Mouse (Mus musculus) thymus, postnatal 0 days (tissue): ENCODE measurements at regions not wholly inside any gene's neighbourhood (a gene's known extent, or its start where the extent isn't known, plus 50 kb on each side); places are given as distances from the start of the nearest gene placed in this dataset.

Source experiments
- DNase-seq: peaks from one replicate; pipeline ENCODE4 v3.0.0-alpha.2; 2015; ENCODE audit warnings: low spot score

DNA sequence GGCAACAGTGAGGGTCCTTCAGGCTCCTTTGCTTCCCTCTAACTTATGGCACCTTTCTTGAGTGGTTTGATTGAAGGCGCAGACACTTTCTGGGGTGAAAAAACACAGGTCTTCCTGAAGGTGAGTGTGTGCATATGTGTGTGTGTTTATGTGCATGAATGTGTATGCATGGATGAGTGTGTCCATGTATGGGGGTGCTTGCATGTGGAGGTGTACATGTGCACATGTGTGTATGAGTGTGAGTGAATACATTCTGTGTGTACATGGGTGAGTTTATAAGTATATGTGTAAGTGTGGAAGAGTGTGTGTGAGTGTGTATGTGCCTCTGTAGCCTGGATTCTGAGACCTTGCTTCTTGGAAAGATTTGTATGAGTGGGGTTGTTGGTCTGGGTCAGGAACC lies 167.5 kb upstream of the Ubash3b start:
- no peak for DNase-seq

DNA sequence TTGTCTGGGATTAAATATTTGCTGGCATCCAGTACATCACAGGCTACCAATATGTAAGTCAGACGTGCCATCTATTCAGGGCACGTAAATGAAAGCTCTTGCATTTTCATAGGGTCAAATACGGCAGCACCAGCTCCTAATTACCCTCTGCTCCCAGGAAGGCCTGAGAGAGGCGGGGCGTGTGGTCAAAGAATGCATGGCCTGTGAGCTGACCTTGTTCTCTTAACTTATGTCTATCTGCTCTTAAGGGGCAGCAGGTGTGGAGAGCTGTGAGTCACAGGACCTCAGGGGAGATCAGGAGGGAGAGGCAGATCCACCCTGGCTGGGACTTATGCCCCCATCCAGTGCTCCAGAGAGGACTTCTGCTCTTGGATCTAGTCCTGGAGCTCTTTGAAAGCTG lies 167.0 kb upstream of the Ubash3b start:
- no peak for DNase-seq

DNA sequence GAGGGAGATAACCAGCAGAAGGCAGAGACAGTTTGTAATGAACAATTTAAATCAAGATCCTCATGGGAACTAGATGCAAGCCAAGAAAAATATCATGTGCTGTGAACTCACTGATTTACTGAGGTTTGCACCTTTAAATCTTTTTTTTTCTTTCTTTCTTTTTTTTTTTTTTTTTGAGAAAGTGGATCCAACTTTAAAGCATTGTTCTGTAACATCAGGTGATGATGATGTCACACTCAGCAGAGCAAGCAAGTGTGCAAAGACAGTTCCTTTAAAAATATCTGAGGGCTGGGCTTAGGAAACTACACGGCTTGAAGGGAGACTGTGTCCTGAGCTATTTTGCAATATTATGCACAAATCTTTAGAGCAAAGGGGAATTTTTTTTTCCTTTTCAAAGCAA lies 166.6 kb upstream of the Ubash3b start:
- DNase-seq: no peak

DNA sequence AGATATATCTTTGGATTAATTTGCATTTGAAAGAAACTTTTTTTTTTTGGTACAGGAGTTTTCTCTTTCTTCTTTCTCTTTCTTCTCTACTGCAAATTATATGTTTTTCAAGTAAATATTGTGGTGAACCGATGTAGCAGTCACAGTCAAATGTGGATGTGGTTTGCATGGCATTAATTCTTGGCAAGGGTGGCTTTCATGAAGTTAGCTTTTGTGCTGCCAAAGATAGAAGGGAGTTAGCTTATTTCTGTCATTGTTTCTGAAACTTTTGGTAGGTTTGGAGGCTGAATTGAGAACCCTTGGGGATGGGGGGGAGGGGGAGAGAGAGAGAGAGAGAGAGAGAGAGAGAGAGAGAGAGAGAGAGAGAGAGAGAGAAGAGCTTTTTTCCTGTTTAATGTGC lies 166.1 kb upstream of the Ubash3b start:
- DNase-seq: no peak

DNA sequence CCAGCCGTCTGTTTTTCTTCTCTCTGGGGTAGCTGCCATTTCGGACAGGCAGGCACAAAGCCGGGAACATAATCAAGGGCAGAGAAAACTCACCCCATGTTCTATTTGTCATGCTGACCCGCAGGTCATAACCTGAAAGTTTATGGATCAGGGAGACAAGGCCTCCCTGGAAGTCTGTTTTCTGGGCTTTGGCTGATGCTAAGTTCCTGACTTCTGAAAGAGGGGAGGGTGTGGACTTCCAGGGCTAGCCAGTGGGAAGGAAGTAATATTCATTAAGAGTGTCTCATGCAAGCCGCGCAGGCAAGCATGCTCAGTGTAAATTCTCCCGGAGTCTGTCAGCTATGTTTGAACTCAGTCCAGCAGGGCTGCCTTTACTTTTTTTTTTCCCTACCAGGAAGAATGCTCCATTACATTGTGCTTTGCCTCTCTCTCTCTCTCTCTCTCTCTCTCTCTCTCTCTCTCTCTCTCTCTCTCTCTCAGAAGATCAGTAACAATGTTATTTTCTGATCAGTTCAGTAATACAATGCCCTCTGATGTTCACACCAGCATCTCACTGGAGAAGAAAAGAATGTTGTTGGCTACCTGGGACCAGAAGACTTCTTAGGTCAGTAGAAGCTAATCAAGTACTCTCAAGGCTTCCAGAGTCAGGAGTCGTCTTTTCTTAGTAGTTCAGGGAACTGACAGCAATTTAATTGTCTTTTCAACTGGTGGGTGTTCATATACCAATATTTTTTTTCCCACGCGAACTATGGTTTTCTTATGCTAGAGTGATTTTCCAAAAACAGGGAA lies 165.5 kb upstream of the Ubash3b start:
- no peak for DNase-seq

DNA sequence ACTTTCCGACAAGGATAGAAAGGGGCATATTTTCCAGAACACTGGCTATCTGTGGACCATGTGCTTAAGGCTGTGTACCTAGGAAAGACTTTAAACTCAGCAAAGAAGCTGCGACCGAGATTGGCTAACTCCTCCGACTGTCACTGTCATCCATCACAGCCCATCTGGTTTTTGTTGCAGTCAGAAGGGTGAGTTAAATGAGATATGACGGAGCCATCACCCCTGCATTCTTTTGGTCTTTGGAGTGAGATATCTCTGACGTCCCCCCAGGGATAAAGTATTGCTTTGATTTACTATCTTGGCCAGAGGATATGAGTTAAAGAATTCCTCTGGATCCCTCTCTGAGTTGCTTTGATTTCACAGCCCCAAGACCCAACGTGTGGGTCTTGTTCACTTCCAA lies 160.0 kb upstream of the Ubash3b start:
- no peak for DNase-seq

DNA sequence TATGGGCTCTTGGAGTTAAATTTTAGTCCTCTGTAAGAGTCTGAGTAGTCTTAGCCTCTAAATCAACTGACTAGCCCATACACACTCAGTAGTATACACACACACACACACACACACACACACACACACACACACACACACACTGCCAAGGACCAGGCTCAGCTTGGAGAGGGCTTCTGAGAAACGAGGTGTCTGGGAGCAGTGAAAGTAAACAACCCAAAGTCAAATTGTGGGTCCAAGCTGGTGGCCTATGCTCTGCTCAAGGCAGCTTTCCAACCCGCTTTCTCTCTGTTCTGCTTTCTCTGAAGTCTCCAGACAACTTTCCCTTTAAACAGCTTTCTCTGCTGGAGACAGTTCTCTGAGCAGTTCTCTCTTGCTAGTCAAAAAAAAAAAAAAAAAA lies 157.6 kb upstream of the Ubash3b start:
- DNase-seq: no peak

DNA sequence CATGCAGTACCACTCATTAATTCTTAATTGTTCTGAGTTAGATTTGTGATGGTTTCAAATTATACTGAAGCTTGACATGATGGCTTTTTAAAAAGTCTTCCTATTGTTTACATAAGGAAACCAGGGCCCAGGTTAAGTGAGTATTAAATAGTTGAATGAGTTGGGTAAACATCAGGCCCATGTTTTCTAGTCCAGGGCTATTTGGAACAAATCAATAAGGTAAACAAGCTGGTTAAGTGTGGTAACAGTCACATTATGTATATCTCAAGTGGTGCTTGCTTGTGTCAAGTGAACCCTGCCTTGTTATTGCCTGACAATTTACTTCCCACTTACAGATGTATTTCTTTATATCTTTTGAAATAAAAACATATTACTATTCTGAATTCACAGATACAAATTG lies 144.7 kb upstream of the Ubash3b start:
- no peak for DNase-seq

DNA sequence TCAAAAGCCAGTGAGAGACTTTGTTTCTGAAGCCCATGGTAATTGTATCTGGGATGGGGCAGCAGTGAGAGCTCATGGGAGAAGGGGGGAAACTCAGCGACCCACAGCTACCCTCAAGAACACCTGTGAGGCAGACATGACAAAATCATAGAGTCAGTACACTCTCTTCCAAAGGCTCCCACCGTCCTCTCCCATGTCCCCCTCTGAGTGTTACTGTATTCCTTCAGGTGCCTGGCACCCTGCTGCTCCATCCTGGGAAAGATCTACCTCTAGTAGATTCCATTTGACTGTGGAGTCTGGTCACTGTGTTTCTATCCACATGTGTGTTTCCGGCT lies 142.0 kb upstream of the Ubash3b start:
- no peak for DNase-seq

DNA sequence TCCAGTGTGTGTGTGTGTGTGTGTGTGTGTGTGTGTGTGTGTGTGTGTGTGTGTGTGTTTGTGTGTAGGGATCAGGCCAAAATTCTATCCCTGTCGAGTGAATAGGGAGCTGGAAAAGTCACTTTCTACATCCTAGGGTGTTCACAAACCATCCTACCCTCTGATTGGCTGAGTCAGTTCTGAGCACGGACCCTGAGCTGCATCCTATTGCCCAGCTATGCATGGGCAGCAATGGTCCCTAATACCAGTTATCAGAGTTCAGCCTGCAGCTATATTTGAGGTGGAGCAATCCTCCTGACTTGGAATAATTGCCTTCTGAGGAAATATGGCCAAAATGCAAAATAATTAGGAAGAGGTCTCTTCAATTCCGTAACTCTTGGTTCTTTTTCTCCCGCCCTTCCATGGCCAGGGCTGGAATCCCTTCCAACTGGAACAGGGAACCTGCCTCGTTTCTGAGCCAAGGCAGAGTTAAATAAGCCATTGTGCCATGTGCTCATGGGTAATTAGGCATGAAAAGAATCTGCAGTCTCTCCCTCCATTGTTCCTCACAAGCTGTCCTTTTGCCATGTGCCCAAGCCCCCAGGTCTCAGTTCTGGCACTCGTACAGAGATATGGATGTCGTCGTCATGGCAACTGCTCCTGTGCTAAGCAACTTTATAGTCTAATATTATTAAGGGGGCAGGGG lies 141.5 kb upstream of the Ubash3b start:
- no peak for DNase-seq

DNA sequence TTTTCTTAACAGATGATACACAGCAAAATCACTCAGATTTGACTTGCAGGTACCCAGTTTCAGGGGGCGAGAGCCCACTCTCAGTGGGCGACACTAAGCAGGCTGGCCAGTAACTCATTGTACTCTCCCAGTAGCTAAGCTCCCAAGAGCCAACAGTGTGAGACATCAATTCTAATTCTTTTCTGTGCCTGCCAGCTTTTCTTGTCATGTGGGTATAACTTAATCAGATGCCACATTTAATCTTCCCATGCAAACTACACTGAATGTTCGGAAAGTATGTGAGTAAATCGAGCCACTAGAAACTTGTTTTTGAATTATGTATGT lies 124.6 kb upstream of the Ubash3b start:
- DNase-seq: no peak

DNA sequence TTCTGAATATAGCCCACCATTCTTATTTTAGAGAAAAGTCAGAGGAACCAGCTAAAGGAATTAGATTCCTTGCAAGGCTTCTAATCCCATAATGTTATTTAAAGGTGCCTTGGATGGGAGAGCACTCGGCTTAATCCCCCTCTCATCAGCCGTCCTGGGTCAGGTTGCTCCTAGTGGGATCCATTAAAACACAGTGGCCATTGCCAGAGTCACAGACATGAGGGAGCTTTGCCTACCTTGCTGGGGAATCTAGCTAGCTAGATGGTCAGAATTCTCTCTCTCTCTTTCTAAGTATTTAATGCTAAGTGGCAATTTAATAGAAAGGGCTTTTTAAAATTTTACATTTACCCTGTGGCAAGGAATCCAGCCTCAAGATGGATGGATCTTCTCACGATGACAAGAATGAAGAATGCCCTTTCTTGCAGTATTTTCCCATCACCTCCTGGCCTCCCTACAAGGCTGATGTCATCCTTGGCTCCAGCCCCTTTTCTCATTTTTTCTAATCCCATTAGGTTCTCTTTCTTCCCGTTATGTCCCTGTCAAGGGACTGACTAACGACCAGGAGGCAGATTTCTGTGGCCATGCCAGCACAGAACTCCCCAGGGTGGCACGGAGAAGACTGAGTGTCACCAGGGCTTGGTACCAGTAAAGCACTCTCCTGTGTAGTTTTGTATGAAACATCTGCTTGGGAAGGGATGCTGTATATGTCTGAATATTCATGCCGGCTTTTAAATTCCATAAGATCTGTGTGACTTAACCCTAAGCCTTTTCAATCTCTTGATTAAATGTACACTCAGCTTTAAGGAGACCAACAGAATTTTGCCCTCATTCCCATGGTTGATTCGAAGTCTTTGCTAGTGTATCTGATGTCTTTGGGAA lies 124.0 kb upstream of the Ubash3b start:
- DNase-seq: no peak

DNA sequence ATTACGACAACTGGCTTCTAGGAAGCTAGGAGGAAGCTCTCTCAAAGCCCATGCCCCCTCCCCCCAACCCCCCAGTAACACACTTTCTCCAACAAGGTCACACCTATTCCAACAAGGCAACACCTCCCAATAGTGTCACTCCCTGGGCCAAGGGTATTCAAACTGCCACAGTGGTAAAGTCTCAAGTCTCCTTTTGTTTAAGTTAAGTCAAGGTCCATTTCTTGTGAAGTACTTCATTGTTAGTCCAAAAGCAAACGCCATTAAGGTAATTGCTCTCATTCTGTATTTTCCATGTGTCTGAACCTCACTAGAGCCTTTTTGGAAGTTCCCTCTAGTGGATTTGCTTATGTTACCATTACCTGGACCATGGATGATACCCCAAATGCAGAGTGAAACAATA lies 116.2 kb upstream of the Ubash3b start:
- no peak for DNase-seq

DNA sequence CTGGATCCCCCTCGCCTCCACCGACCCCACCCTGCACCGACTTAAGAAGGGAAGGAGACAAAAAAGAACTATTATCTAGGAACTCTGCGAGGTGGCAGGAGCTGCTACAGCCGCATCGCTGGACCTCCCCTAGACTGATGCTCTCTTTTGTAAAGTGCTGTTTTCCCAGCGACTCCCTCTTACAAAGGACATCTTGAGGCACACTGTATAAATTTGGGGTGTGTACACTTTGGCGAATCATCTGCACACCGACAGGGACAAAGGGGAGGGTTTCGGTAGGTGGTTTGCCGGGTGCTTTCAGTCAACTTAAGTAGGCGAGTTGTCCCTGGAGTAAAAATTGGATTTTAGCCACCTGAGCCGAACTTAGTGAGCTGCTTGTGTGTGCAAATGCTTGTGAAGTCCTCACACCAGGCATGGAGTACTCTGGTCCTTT lies 112.4 kb upstream of the Ubash3b start:
- DNase-seq: no peak

DNA sequence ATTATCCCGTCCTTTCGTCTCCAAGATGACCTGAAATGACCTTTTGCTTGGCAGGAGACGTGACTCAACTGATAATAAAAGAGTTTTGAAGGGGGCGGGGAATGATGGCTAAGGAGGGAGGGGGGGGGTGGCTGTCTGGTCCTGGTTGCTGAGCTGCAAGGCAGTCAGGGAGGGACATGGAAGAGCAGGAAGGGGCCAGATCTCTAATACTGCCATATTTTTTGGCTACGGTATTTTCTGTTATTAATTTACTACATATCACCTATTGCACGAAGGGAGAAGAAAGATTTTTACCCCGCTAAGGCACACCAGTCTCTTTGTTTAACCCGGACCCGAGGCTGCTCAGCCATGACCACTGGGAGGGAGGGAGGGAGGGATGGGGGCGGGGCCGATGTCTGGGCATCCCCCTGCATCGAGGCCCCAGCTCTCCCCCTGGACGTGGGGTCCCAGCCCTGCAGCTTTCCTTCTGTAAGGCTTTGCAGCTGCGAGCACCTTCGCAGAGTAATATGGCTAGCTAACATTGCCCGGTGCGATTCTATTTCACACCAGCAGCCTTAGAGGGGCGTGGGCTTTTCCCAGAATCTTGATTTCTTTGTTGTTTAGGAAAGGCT lies 111.8 kb upstream of the Ubash3b start:
- DNase-seq: no peak

DNA sequence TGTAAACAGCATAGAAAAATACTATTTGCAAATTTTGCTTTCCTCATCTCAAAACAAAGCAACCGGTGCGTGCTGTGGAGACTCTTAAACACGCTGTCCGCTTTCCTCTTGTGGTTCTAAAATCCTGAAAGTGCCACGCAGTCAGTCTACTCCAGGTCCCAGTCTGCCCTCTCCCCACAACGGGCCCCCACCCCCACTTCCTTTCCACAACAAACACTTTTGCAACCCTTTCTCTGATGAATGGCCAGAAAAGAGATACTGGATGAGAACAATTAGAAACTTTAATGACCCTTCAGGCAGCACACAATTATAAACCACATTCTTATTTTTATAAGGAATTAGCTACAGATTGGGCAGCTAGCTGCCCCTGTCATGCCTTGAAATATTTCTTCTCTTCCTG lies 111.1 kb upstream of the Ubash3b start:
- DNase-seq: no peak

DNA sequence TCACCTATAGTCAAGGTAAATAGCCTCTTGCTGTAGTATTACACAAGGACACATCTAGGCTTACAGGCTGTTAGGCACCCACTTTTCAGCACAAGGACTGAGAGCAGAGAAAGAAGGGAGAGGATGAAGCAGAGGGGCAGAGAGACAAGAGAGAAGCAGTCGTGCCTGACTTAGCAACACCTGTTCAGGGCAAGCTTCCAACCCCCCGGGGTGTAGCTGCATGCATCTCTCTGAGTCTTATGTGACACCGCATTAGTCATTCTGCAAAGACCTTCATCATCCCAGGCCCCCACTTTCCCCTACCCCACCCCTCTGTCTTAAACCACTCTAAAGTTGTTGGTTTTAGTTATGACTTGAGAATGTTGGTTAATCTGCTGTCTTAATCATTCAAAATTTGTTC lies 106.6 kb upstream of the Ubash3b start:
- DNase-seq: no peak

DNA sequence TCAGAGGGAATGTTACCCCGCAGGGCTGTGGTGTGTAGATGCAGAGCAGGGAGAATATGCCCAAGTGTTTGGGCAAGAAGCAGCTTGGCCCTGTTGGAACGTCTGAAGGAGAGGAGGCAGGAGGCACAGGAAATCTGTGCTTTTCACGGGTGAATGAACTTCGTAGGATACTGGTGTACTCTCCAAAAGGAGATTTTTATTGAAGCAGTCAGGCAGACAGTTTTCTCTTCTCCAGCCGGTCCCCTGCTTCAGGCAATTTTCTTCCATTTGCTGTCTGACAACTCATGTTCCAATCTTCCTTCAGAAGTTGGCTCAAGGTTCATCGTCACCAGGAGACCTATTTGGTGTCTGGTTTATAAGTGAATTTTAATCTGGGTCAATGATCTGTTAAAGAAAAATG lies 103.0 kb upstream of the Ubash3b start:
- no peak for DNase-seq

DNA sequence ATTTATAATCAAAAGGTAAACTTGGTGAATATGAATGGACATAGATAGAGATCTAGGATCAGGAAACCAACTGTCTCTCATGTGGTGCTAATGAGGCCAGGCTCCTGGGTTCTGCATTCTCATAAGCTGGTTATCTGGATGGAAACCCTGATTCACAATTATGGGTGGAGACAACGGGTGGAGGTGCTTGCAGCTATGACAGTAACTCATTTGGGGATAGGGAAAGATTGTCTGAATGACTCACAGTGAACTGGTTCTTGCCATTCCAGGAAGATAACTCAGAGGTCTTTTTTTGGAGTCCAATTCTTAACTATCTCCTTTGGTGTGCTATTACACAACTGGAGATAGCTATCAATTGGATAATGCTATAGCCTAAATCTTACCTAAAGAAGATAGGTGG lies 95.7 kb upstream of the Ubash3b start:
- no peak for DNase-seq

DNA sequence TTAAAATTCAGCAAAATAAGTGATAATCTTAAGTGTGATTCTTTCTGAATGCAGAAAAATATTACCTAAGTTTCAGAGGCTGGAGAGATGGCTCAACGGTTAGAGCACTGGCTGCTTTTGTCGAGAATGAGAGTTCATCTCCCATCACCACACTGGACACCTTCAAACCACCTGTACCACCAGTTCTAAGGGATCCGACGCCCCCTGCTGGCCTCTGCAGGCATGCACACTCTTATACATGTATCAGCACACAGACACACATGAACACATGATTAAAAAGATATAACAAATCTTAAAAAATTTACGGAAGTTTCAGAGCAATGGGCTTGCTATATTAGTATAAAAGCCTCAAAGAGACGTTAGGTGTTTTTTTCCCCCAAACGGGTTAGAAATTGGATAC lies 80.9 kb upstream of the Ubash3b start:
- no peak for DNase-seq

DNA sequence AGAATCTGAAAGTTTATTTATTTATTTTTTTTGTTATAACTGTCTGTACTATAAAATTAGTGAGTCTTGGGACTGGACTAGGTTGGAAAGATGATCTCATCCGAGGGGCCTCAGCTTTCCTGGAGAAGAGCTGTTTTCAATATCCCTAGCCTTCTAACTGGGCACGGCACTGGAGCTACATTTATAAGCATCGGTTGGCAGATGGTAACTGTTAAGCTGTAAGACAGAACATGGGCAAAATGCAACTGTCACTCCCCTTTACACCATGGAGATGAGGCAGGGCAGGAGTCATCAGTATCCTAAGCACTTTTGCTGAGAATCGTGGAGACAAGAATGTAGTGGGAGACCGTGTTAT lies 77.6 kb upstream of the Ubash3b start:
- DNase-seq: no peak

DNA sequence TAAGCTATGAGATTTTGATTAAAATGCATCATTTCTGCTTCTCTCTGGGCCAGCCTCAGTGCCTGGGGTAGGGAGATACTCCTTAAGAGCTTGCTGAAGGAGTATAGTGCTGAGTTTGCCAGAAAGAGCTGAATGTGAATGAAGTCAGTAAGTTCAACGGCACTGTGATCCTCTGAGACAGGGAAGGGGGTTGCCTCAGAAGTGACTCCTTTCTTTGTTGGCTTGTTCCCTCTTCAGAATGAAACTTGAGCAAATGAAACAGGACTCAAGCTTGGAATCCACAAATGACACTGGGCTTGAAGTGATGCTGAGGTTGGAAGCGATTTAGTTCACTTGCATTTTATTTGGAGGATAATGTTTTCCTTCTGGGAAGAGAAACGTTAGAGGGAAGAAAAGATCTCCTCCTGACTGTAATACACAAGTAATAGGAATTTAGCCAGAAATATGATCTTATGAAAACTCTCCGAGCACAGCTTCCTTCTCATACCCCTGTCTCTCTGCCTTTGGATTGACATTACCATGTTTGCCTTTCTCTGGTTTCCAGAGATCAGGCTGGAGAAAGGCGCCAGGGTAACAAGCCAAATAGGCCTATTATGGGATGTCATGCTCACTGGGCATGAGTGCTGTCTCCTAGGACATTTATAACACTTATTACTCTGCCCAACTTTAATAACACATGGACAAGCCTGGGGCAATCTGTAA lies 77.0 kb upstream of the Ubash3b start:
- no peak for DNase-seq
